Mouse (Mus musculus) MEL (cell line): ENCODE data around the gene Klhdc7b. TPM values are rescaled to one million over a fixed set of nuclear protein-coding genes. Genes with fewer than 3 reads are reported as not detected.
"Not testable (repeated sequence)": the region's sequence is repeated elsewhere in the genome, so short reads cannot be mapped to it uniquely, and the experiment has no call there.

ENCODE experiments used
- DNase-seq: peaks from one replicate; pipeline ENCODE4 v3.0.0; 2011; ENCODE audit warnings: low read depth, low spot score
- H3K27ac ChIP-seq: 2 replicates; pipeline ENCODE4 v1.5.1; 2012; ENCODE audit warnings: low read depth, mild to moderate bottlenecking, control low read depth, low read length, moderate library complexity; ENCODE audit not compliant: control insufficient read depth
- H3K27me3 ChIP-seq, 2 experiments: fragments of 150-350 bp in 1 of 2; sonication (generic) in 1 of 2; 2 replicates each; pipeline ENCODE4 v1.6.1; 2012; ENCODE audit warnings: low read length in 2 of 2, mild to moderate bottlenecking in 2 of 2, improper control_type of control experiment in 1 of 2, moderate library complexity in 1 of 2; ENCODE audit not compliant: insufficient read depth in 2 of 2, control insufficient read depth in 1 of 2
- H3K36me3 ChIP-seq, 2 experiments: 2 replicates each; pipeline ENCODE4 v1.6.1; 2012 to 2014; ENCODE audit warnings: low read length in 2 of 2, improper control_type of control experiment in 1 of 2, inconsistent platforms in 1 of 2, mild to moderate bottlenecking in 1 of 2; ENCODE audit not compliant: insufficient read depth in 2 of 2, control insufficient read depth in 1 of 2
- H3K4me1 ChIP-seq, 2 experiments: fragments of 150-350 bp in 1 of 2; sonication (generic) in 1 of 2; 2 replicates each; pipeline ENCODE4 v1.6.1; 2012; ENCODE audit warnings: low read length in 2 of 2, improper control_type of control experiment in 1 of 2, mild to moderate bottlenecking in 1 of 2; ENCODE audit not compliant: insufficient read depth in 2 of 2, control insufficient read depth in 1 of 2
- H3K4me3 ChIP-seq, 2 experiments: fragments of 150-350 bp in 1 of 2; sonication (generic) in 1 of 2; 2 replicates each; pipeline ENCODE4 v1.5.1; 2012; ENCODE audit warnings: low read depth in 2 of 2, low read length in 2 of 2, mild to moderate bottlenecking in 2 of 2, moderate library complexity in 2 of 2, control low read depth in 1 of 2, improper control_type of control experiment in 1 of 2; ENCODE audit not compliant: control insufficient read depth in 1 of 2, insufficient read depth in 1 of 2
- H3K79me2 ChIP-seq: 2 replicates; pipeline ENCODE4 v1.6.1; 2012; ENCODE audit warnings: mild to moderate bottlenecking, low read length, moderate library complexity; ENCODE audit not compliant: control insufficient read depth, poor library complexity, insufficient read depth
- H3K9ac ChIP-seq: 2 replicates; pipeline ENCODE4 v1.6.1; 2012; ENCODE audit warnings: low read depth, mild to moderate bottlenecking, control low read depth, low read length, moderate library complexity; ENCODE audit not compliant: control insufficient read depth, poor library complexity, severe bottlenecking
- H3K9me3 ChIP-seq: fragments of 150-350 bp; sonication (generic); replicated peaks from 2 replicates; pipeline ENCODE4 v1.6.1; 2012; ENCODE audit warnings: mild to moderate bottlenecking, low read length, improper control_type of control experiment, moderate library complexity; ENCODE audit not compliant: insufficient read depth
- BHLHE40 ChIP-seq: IDR thresholded peaks from 2 replicates; pipeline ENCODE4 v1.6.1; 2012; ENCODE audit warnings: low read depth, mild to moderate bottlenecking, inconsistent platforms, low read length, improper control_type of control experiment, borderline replicate concordance
- CHD2 ChIP-seq: IDR thresholded peaks from 2 replicates; pipeline ENCODE4 v1.6.1; 2011; ENCODE audit warnings: low read length, improper control_type of control experiment
- CTCF ChIP-seq, 3 experiments: IDR thresholded peaks in 2 of 3; conservative IDR thresholded peaks in 1 of 3; 2 replicates each; pipeline ENCODE4 v1.5.1; 2011 to 2012; ENCODE audit warnings: low read length in 3 of 3, low read depth in 2 of 3, mild to moderate bottlenecking in 2 of 3, improper control_type of control experiment in 1 of 3, inconsistent platforms in 1 of 3, mixed read lengths in 1 of 3, moderate library complexity in 1 of 3; ENCODE audit not compliant: control insufficient read depth in 1 of 3, insufficient read depth in 1 of 3, poor library complexity in 1 of 3, severe bottlenecking in 1 of 3
- E2F4 ChIP-seq: IDR thresholded peaks from 2 replicates; pipeline ENCODE4 v1.6.1; 2011; ENCODE audit warnings: low read depth, low read length, improper control_type of control experiment, borderline replicate concordance
- EP300 ChIP-seq, 2 experiments: IDR thresholded peaks; 2 replicates each; pipeline ENCODE4 v1.6.1; 2011; ENCODE audit warnings: improper control_type of control experiment in 2 of 2, low read length in 2 of 2, low read depth in 1 of 2, mild to moderate bottlenecking in 1 of 2
- GABPA ChIP-seq: IDR thresholded peaks from 2 replicates; pipeline ENCODE4 v1.6.1; 2012; ENCODE audit warnings: low read depth, mild to moderate bottlenecking, inconsistent platforms, low read length, improper control_type of control experiment, moderate library complexity
- GATA1 ChIP-seq: IDR thresholded peaks from 2 replicates; pipeline ENCODE4 v1.6.1; 2011; ENCODE audit warnings: low read depth, low read length, improper control_type of control experiment
- HCFC1 ChIP-seq: IDR thresholded peaks from 2 replicates; pipeline ENCODE4 v1.6.1; 2012; ENCODE audit warnings: low read depth, mild to moderate bottlenecking, inconsistent platforms, low read length, improper control_type of control experiment, moderate library complexity
- KAT2A ChIP-seq: conservative IDR thresholded peaks from 2 replicates; pipeline ENCODE4 v1.6.1; 2012; ENCODE audit warnings: low read depth, low read length, improper control_type of control experiment, inconsistent platforms
- MAFK ChIP-seq: IDR thresholded peaks from 2 replicates; pipeline ENCODE4 v1.6.1; 2011; ENCODE audit warnings: low read depth, mild to moderate bottlenecking, low read length, improper control_type of control experiment, borderline replicate concordance
- MAZ ChIP-seq: IDR thresholded peaks from 2 replicates; pipeline ENCODE4 v1.6.1; 2012; ENCODE audit warnings: low read depth, mild to moderate bottlenecking, inconsistent platforms, low read length, improper control_type of control experiment
- MEF2A ChIP-seq: IDR thresholded peaks from 2 replicates; pipeline ENCODE4 v1.6.1; 2014; ENCODE audit warnings: low read depth, mild to moderate bottlenecking, inconsistent platforms, low read length, improper control_type of control experiment; ENCODE audit not compliant: poor library complexity, insufficient replicate concordance, severe bottlenecking; ENCODE audit errors: extremely low read depth
- MYB ChIP-seq: IDR thresholded peaks from 2 replicates; pipeline ENCODE4 v1.6.1; 2011; ENCODE audit warnings: mild to moderate bottlenecking, low read depth, low read length, improper control_type of control experiment
- NELFE ChIP-seq: IDR thresholded peaks from 2 replicates; pipeline ENCODE4 v1.6.1; 2011; ENCODE audit warnings: low read depth, low read length, improper control_type of control experiment
- NRF1 ChIP-seq: IDR thresholded peaks from 2 replicates; pipeline ENCODE4 v1.6.1; 2014; ENCODE audit warnings: low read depth, mild to moderate bottlenecking, inconsistent platforms, low read length, improper control_type of control experiment, moderate library complexity; ENCODE audit not compliant: poor library complexity, insufficient read depth, severe bottlenecking
- POLR2A ChIP-seq, 2 experiments: IDR thresholded peaks; 2 replicates each; pipeline ENCODE4 v1.6.1; 2011 to 2012; ENCODE audit warnings: low read length in 2 of 2, mild to moderate bottlenecking in 2 of 2, control low read depth in 1 of 2, improper control_type of control experiment in 1 of 2, low read depth in 1 of 2, moderate library complexity in 1 of 2; ENCODE audit not compliant: control insufficient read depth in 1 of 2, insufficient read depth in 1 of 2, poor library complexity in 1 of 2
- RCOR1 ChIP-seq: IDR thresholded peaks from 2 replicates; pipeline ENCODE4 v1.6.1; 2012; ENCODE audit warnings: low read depth, mild to moderate bottlenecking, inconsistent platforms, low read length, improper control_type of control experiment
- SIN3A ChIP-seq: IDR thresholded peaks from 2 replicates; pipeline ENCODE4 v1.6.1; 2012; ENCODE audit warnings: low read length, improper control_type of control experiment, inconsistent platforms
- TAL1 ChIP-seq: IDR thresholded peaks from 2 replicates; pipeline ENCODE4 v1.6.1; 2012; ENCODE audit warnings: mild to moderate bottlenecking, inconsistent platforms, low read length, moderate library complexity, mixed read lengths
- TBP ChIP-seq: IDR thresholded peaks from 2 replicates; pipeline ENCODE4 v1.8.0; 2011; ENCODE audit warnings: low read depth, low read length, improper control_type of control experiment
- UBTF ChIP-seq: IDR thresholded peaks from 2 replicates; pipeline ENCODE4 v1.6.1; 2012; ENCODE audit warnings: low read depth, mild to moderate bottlenecking, inconsistent platforms, low read length, improper control_type of control experiment, moderate library complexity, borderline replicate concordance; ENCODE audit not compliant: insufficient read depth
- USF1 ChIP-seq: IDR thresholded peaks from 2 replicates; pipeline ENCODE4 v1.6.1; 2014; ENCODE audit warnings: low read depth, mild to moderate bottlenecking, inconsistent platforms, low read length, improper control_type of control experiment, moderate library complexity
- USF2 ChIP-seq, 2 experiments: IDR thresholded peaks; 2 replicates each; pipeline ENCODE4 v1.6.1; 2011 to 2012; ENCODE audit warnings: improper control_type of control experiment in 2 of 2, low read length in 2 of 2, borderline replicate concordance in 1 of 2, inconsistent platforms in 1 of 2, low read depth in 1 of 2, mild to moderate bottlenecking in 1 of 2; ENCODE audit not compliant: insufficient read depth in 1 of 2
- ZC3H11A ChIP-seq: IDR thresholded peaks from 2 replicates; pipeline ENCODE4 v1.6.1; 2012; ENCODE audit warnings: low read depth, mild to moderate bottlenecking, inconsistent platforms, low read length, improper control_type of control experiment
- ZNF384 ChIP-seq: IDR thresholded peaks from 2 replicates; pipeline ENCODE4 v1.6.1; 2012; ENCODE audit warnings: low read depth, mild to moderate bottlenecking, inconsistent platforms, low read length, improper control_type of control experiment
- polyA plus RNA-seq, 2 experiments: library from polyadenylated mRNA; stranded (reverse) in 1 of 2; unstranded in 1 of 2; fragments of >175 nt in 1 of 2; fragments of >200 nt in 1 of 2; gene quantifications; 2 replicates each; pipeline versions ENCODE4 v1.2.1 to v1.2.4; 2012; ENCODE audit warnings: low replicate concordance in 2 of 2, low read depth in 1 of 2; ENCODE audit not compliant: insufficient read length in 2 of 2, insufficient read depth in 1 of 2, missing spikeins in 1 of 2
- total RNA-seq: library from RNA; depleted of rRNA; stranded (reverse); fragments of 300-350 nt; gene quantifications from 2 replicates; pipeline ENCODE4 v1.2.3, GENCODE M21; 2012

Gene Klhdc7b
- total and polyA plus RNA-seq, 3 experiments = 0.01 TPM; not detected in 2

GRCm38 (mm10) chr15:89430771-89431170 is 46.1 kb downstream of the Klhdc7b start:
- TF ChIP-seq ZNF384 = peak; percentile 85
- 0 out of 6 replicates have a peak, but pooled peaks of 1 of the 3 experiments have one; percentile 3 for TF ChIP-seq CTCF (IDR thresholded peaks at IDR 0.05 in 2 of 3, conservative IDR thresholded peaks at IDR 0.05 in 1 of 3; ENCODE audit: control insufficient read depth in 1 of 3, insufficient read depth in 1 of 3, low read depth in 2 of 3, low read length in 3 of 3, poor library complexity in 1 of 3, severe bottlenecking in 1 of 3)
- H3K4me1 ChIP-seq, H3K79me2 ChIP-seq, H3K36me3 ChIP-seq, H3K27ac ChIP-seq, H3K9me3 ChIP-seq, H3K9ac ChIP-seq, H3K27me3 ChIP-seq: not testable (repeated sequence)
- peak overlapping the region; percentile 15 to 84; a peak in 3 of 4 replicates for H3K4me3 ChIP-seq
- peak; percentile 51 for DNase-seq

GRCm38 (mm10) chr15:89431271-89431670 is 46.6 kb downstream of the Klhdc7b start:
- TF ChIP-seq CTCF (IDR thresholded peaks at IDR 0.05 in 2 of 3, conservative IDR thresholded peaks at IDR 0.05 in 1 of 3; ENCODE audit: control insufficient read depth in 1 of 3, insufficient read depth in 1 of 3, low read depth in 2 of 3, low read length in 3 of 3, poor library complexity in 1 of 3, severe bottlenecking in 1 of 3) = no peak
- TF ChIP-seq MYB = no peak
- TF ChIP-seq GABPA = no peak
- TF ChIP-seq TAL1 = no peak
- TF ChIP-seq ZC3H11A = no peak
- TF ChIP-seq NRF1 = no peak
- no peak for TF ChIP-seq BHLHE40
- TF ChIP-seq USF2 (IDR thresholded peaks at IDR 0.05; ENCODE audit: borderline replicate concordance in 1 of 2, insufficient read depth in 1 of 2, low read depth in 1 of 2, low read length in 2 of 2) = no peak
- no peak for TF ChIP-seq EP300 (IDR thresholded peaks at IDR 0.05; ENCODE audit: low read depth in 1 of 2, low read length in 2 of 2)
- no peak for TF ChIP-seq HCFC1
- no peak for TF ChIP-seq RCOR1
- no peak for TF ChIP-seq E2F4
- TF ChIP-seq SIN3A = no peak
- Histone ChIP-seq H3K4me1 (peaks cover 0 to 9% of the 10 kb centered on the region in 2 experiments; a peak in 1 of 4 replicates), H3K27ac (no peak overlapping the region), H3K9ac (no peak overlapping the region; the same call in 1 of the 2 replicates), H3K27me3 (no peaks in the 10 kb centered on the region), H3K9me3 (no peaks in the 10 kb centered on the region), H3K36me3 (peaks cover 0 to 5% of the 10 kb centered on the region in 2 experiments; a peak in 2 of 4 replicates), H3K79me2 (no peaks in the 10 kb centered on the region; the same call in 1 of the 2 replicates), H3K4me3 (peak overlapping the region in 1 of 2 experiments; percentile 2; a peak in 1 of 4 replicates)
- no peak for DNase-seq

GRCm38 (mm10) chr15:89431806-89432205 is 47.1 kb downstream of the Klhdc7b start:
- H3K9ac ChIP-seq = no peak overlapping the region
- H3K79me2 ChIP-seq = no peaks in the 10 kb centered on the region; the same call in 1 of the 2 replicates
- no peaks in the 10 kb centered on the region for H3K9me3 ChIP-seq
- peaks cover 0 to 9% of the 10 kb centered on the region in 2 experiments; a peak in 1 of 4 replicates for H3K4me1 ChIP-seq
- DNase-seq = no peak
- peaks cover 0 to 5% of the 10 kb centered on the region in 2 experiments; a peak in 2 of 4 replicates for H3K36me3 ChIP-seq
- no peak overlapping the region for H3K27ac ChIP-seq
- H3K4me3 ChIP-seq = no peak overlapping the region
- H3K27me3 ChIP-seq = no peaks in the 10 kb centered on the region
- no peak for TF ChIP-seq CHD2
- no peak for TF ChIP-seq CTCF (IDR thresholded peaks at IDR 0.05 in 2 of 3, conservative IDR thresholded peaks at IDR 0.05 in 1 of 3; ENCODE audit: control insufficient read depth in 1 of 3, insufficient read depth in 1 of 3, low read depth in 2 of 3, low read length in 3 of 3, poor library complexity in 1 of 3, severe bottlenecking in 1 of 3)
- TF ChIP-seq NELFE = no peak
- TF ChIP-seq GATA1 = no peak
- TF ChIP-seq POLR2A (IDR thresholded peaks at IDR 0.05; ENCODE audit: control insufficient read depth in 1 of 2, insufficient read depth in 1 of 2, low read depth in 1 of 2, low read length in 2 of 2, poor library complexity in 1 of 2) = no peak
- TF ChIP-seq MAZ = no peak
- no peak for TF ChIP-seq BHLHE40
- no peak for TF ChIP-seq GABPA
- TF ChIP-seq MYB = no peak
- TF ChIP-seq MEF2A = no peak
- no peak for TF ChIP-seq KAT2A
- TF ChIP-seq UBTF = no peak
- no peak for TF ChIP-seq USF1
- no peak for TF ChIP-seq MAFK
- TF ChIP-seq TBP = no peak
